Mouse (Mus musculus): ENCODE measurements at regions not wholly inside any gene's neighbourhood (a gene's known extent, or its start where the extent isn't known, plus 50 kb on each side); places are given as distances from the start of the nearest gene placed in this dataset.

DNA sequence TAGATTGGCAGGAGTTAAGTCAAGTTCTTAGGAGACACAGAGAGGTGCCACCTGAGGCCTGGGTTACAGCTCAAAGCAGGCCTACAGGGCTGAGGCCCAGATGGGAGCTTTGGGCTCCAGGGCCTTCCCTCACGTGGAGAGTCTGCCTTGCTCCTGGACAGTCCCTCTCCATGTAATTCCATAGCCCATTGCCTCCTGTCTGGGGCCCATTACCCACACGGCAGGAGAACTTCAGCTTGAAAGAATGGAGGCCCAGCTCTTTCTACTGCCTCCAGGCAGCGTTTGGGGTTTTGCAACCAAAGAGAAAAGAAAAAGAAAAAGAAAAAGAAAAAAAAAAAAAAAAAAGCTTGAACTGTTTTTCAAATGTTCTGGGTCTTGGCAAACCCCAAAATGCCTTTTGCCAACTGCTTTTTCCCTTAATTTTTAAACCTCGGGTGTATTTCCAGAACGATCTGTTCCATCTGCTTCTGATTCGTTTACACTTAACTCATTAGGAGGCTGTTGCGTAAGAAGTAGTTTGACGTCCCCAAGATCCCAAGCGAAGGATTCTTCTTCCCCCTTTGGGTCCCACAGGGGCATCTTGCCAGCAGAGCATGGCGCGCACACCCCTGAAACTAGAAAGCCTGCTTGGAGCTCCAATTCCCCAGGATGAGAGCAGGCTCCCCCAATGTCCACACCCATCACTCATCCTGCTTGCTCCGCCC is 165.4 kb upstream of the Zfp703 start:
- H3K27ac ChIP-seq = no peak overlapping the region
- no peaks in the 10 kb centered on the region for H3K36me3 ChIP-seq
- no peak overlapping the region for H3K9ac ChIP-seq
- no peak overlapping the region for H3K4me2 ChIP-seq (replicated peaks)
- 62% methylated on average over 12 of the region's 12 CpGs for WGBS
- H3K9me3 ChIP-seq = no peaks in the 10 kb centered on the region
- H3K27me3 ChIP-seq = 0 out of 2 replicates have a peak, but pooled peaks cover 13% of the 10 kb centered on the region
- peaks cover 28% of the 10 kb centered on the region for H3K4me1 ChIP-seq
- no peak for ATAC-seq (ENCODE audit: insufficient number of reproducible peaks, insufficient read depth, low FRiP score, low TSS enrichment)
- no peak overlapping the region for H3K4me3 ChIP-seq

DNA sequence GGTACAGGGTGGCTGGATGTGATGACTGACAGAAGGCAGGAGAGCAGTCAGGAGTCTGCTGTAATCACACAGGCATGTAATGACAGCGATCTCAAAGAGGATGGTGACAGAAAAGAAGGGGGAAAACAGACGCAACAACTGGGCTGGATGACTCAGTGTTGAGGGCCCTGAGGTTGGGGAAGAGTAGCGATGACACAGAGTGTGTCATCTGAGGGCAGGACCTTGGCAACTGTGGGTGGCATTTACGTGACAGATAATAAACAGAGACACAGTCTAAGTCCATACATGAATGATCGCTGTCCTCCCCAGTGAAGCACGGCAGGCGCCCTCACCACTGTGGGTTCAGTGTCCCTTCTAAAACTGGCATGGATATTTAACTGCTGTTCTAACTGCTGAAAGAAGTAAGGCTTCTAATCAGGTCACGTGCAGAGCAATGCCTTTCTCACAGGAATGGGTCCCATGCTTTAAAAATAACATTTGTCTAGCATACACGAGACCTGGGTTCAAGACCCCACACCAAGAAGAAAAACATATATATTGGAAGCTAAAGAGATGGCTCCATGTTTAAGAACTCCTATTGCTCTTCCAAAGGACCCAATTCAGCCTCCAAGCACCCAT is 163.8 kb upstream of the Zfp703 start:
- WGBS = 84% methylated on average over 9 of the region's 9 CpGs
- Histone ChIP-seq H3K27me3 (peaks cover 28% of the 10 kb centered on the region; the same call in 1 of the 2 replicates), H3K4me3 (no peak overlapping the region), H3K4me1 (peaks cover 13% of the 10 kb centered on the region), H3K9ac (no peak overlapping the region), H3K36me3 (no peaks in the 10 kb centered on the region), H3K4me2 (replicated peaks) (no peak overlapping the region), H3K27ac (no peak overlapping the region), H3K9me3 (no peaks in the 10 kb centered on the region)
- ATAC-seq (ENCODE audit: insufficient number of reproducible peaks, insufficient read depth, low FRiP score, low TSS enrichment) = no peak

DNA sequence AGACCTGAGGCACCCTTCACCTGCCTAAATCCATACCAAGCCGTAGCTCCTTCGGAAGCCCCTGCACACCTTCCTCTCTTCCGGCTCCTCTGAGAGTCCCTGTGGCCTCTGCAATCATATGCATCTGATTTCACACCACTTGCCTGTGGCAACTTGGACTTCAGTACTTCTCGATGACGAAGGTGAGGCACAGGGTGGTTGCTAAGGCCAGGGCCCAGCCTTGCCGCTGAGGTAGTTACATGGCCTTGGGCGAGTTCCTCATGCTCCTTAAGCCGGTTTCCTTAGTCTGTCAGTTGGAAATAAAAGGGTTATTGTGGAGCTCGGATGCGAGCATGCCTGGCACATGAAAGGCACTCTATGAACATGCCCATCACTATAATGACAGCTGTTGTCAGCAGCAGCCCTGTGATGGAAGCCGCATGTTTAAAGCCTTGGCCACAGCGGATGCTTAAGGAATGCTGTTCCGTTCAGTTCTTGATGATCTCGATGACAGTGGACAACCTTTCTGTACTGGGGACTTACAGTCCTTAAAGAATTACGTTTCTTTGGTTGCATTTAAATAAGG is 162.0 kb upstream of the Zfp703 start:
- no peaks in the 10 kb centered on the region for H3K36me3 ChIP-seq
- no peak for ATAC-seq (ENCODE audit: insufficient number of reproducible peaks, insufficient read depth, low FRiP score, low TSS enrichment)
- no peak overlapping the region for H3K9ac ChIP-seq
- H3K4me2 ChIP-seq (replicated peaks) = no peak overlapping the region
- H3K9me3 ChIP-seq = no peaks in the 10 kb centered on the region
- WGBS = 39% methylated on average over 15 of the region's 15 CpGs
- peaks cover 28% of the 10 kb centered on the region; the same call in 1 of the 2 replicates for H3K27me3 ChIP-seq
- H3K4me3 ChIP-seq = no peak overlapping the region
- no peak overlapping the region for H3K27ac ChIP-seq
- H3K4me1 ChIP-seq = peaks cover 3% of the 10 kb centered on the region; the same call in 1 of the 2 replicates

DNA sequence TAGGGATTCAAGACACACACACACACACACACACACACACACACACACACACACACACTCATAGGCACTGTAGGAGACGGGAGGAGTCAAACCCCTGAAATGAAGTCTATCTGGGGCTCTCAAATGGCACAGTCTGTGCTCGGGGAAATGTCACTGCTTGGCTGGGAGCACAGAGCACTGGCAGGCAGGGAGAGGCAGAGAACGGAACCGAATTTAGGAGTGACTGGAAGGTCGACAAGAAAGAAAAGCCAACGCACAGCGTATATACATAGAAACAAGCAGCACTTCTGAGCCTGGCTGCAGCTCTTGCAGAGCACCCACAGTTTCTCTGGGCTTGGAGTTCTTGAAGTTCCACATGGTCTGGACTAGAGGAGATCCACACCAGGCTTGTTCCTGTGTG is 160.1 kb upstream of the Zfp703 start:
- H3K4me1 ChIP-seq = no peaks in the 10 kb centered on the region
- WGBS = 68% methylated on average over 7 of the region's 7 CpGs
- H3K9me3 ChIP-seq = no peaks in the 10 kb centered on the region

DNA sequence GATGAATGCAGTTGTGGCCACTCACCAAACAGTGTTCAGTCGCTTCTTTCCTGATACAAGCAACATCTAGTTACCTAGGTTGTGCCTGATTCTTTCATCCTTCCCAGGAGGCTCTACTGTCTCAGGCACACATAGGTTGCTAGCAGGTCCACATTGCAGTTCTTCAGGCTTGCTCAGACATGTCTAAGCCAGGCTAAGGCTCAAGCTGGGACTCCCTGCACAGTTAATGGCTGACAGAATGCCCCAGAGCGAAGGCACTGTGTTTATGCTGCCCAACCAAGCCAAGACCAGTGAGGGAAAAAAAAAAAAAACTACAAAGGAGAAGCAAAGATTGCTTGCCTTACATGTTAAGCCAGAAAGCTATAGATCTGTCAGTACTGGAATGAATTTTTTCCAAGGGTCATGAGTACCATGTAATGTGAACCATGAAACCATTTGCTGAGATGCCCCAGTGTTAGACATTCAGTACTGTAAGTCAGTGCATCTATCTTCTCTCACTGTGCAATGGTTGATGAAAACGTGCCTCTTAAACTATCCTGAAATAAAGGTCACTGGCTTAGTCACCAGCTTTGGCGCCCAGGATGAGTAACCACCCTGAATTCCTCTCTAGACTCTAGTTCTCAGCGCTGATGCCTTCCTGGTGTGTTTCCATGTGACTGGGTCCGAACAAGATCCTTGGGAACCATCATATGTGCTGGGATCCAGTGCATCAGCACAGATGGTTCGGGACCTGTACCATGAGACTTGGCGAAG is 152.8 kb upstream of the Zfp703 start:
- H3K9me3 ChIP-seq = no peaks in the 10 kb centered on the region
- H3K27ac ChIP-seq = no peak overlapping the region
- 0 out of 2 replicates have a peak, but pooled peaks cover 13% of the 10 kb centered on the region for H3K27me3 ChIP-seq
- no peaks in the 10 kb centered on the region for H3K36me3 ChIP-seq
- WGBS = 78% methylated on average over 8 of the region's 8 CpGs
- ATAC-seq (ENCODE audit: insufficient number of reproducible peaks, insufficient read depth, low FRiP score, low TSS enrichment) = no peak
- no peak overlapping the region for H3K4me2 ChIP-seq (replicated peaks)
- H3K9ac ChIP-seq = no peak overlapping the region
- H3K4me1 ChIP-seq = peaks cover 17% of the 10 kb centered on the region
- no peak overlapping the region for H3K4me3 ChIP-seq

More for the DNA sequence above, 160.1 kb upstream of the Zfp703 start:
- peaks cover 20% of the 10 kb centered on the region; the same call in 1 of the 2 replicates for H3K27me3 ChIP-seq
- no peak overlapping the region for H3K9ac ChIP-seq
- H3K36me3 ChIP-seq = no peaks in the 10 kb centered on the region
- no peak overlapping the region for H3K27ac ChIP-seq
- H3K4me3 ChIP-seq = no peak overlapping the region
- no peak for ATAC-seq (ENCODE audit: insufficient number of reproducible peaks, insufficient read depth, low FRiP score, low TSS enrichment)
- H3K4me2 ChIP-seq (replicated peaks) = no peak overlapping the region

DNA sequence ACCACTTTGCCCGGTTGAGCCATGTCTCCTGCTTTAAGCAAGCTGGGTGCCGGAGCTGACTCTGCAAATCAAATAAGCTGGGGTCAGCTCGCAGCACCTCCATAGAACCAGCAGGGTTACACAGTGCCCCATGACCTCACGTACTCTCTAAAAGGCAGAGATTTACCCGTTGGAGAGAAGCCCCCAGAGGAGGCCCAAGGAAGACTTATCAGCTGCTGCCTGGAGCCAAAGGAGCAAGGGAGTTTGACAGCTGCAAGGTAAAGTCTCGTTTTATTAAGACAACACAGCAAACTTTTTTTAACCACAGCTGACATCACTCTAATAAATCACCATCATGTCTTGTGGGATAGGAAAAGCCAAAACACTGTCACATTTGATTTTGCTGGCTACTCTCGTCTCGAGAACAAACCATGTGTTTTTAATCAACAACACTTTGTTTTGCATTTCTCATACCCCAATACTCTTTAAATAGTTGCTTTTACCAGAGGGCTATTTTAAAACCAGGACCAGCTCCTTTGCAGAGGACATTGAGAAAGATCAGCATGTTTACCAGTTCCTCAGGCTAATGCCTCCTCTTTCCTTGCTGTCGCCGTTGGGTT is 148.7 kb upstream of the Zfp703 start:
- Histone ChIP-seq H3K27me3 (peaks cover 16% of the 10 kb centered on the region; the same call in 1 of the 2 replicates), H3K4me2 (replicated peaks) (peak overlapping the region; percentile 24; the same call in 1 of the 2 replicates), H3K4me1 (peaks cover 43% of the 10 kb centered on the region), H3K4me3 (no peak overlapping the region), H3K9me3 (no peaks in the 10 kb centered on the region), H3K36me3 (no peaks in the 10 kb centered on the region), H3K27ac (peak overlapping the region; percentile 74), H3K9ac (no peak overlapping the region)
- ATAC-seq (ENCODE audit: insufficient number of reproducible peaks, insufficient read depth, low FRiP score, low TSS enrichment) = 0 out of 2 replicates have a peak, but pooled peaks have one; percentile 30
- WGBS = 16% methylated on average over 10 of the region's 10 CpGs

DNA sequence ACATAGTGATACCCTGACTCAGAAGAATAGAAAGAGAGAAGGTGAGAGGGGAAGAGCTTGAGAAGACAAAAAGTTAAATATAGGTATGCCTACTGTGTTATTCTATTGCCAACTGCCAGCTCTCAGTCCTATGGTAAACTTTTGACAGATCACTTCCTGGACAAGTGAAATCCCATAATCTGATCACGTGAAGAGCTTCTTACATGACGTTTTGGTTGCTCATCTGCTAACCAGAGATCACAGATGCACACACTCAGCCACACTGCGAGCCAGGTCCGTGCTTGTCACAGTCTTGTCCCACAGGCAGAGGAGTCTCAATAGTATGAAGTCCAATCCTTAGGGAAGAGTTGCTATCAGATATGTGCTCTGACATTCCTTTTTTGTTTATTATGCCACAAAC is 147.8 kb upstream of the Zfp703 start:
- no peaks in the 10 kb centered on the region for H3K36me3 ChIP-seq
- no peak overlapping the region for H3K9ac ChIP-seq
- no peaks in the 10 kb centered on the region for H3K9me3 ChIP-seq
- H3K27ac ChIP-seq = peak overlapping the region; percentile 74; the same call in 1 of the 2 replicates
- no peak overlapping the region for H3K4me2 ChIP-seq (replicated peaks)
- H3K27me3 ChIP-seq = peaks cover 16% of the 10 kb centered on the region; the same call in 1 of the 2 replicates
- ATAC-seq (ENCODE audit: insufficient number of reproducible peaks, insufficient read depth, low FRiP score, low TSS enrichment) = no peak
- peaks cover 51% of the 10 kb centered on the region for H3K4me1 ChIP-seq
- no peak overlapping the region for H3K4me3 ChIP-seq
- 78% methylated on average over 4 of the region's 4 CpGs for WGBS

DNA sequence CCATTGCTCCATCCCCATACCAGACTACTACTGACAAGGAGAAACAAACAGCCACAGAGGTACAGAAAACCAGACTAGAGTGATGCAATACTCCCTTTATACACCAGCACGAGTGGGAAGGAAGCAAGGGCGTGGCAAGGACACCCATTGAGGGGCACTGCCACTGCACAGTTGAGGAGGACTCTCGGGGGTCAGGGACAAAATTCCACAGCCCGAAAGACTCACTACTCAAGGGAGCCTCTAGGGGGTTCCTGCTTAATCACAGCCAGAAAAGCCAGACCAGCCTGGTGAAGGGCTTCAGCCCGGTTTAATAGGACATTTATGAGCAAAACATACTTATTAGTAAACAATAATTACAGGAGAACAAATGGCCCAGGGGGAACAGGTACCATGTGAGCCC is 146.0 kb upstream of the Zfp703 start:
- Histone ChIP-seq H3K4me2 (replicated peaks) (no peak overlapping the region), H3K27me3 (peaks cover 8% of the 10 kb centered on the region; the same call in 1 of the 2 replicates), H3K27ac (no peak overlapping the region), H3K4me1 (peaks cover 64% of the 10 kb centered on the region), H3K9me3 (no peaks in the 10 kb centered on the region), H3K4me3 (no peak overlapping the region), H3K9ac (no peak overlapping the region), H3K36me3 (no peaks in the 10 kb centered on the region)
- WGBS = 24% methylated on average over 5 of the region's 5 CpGs
- no peak for ATAC-seq (ENCODE audit: insufficient number of reproducible peaks, insufficient read depth, low FRiP score, low TSS enrichment)

DNA sequence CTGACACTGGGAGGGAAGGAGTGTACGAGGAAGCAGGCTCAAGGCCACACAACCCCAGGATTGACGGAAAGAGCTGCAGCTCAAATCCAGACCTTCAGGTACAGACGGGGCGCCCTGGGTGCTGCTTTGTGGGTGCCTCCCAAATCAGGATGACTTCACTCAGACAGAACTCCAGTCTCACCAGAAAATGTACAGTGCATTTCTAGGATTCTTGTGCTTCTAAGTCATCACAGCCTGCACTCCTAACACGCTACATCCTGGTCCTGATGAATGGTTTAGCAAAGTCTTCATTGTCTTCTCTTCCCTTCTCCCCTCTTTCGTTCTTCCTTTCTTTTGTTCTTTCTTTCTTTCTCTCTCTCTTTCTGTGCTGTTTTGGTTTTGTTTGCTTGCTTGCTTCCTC is 145.3 kb upstream of the Zfp703 start:
- no peak overlapping the region for H3K4me2 ChIP-seq (replicated peaks)
- ATAC-seq (ENCODE audit: insufficient number of reproducible peaks, insufficient read depth, low FRiP score, low TSS enrichment) = no peak
- H3K9me3 ChIP-seq = no peaks in the 10 kb centered on the region
- H3K27ac ChIP-seq = no peak overlapping the region
- no peak overlapping the region for H3K9ac ChIP-seq
- no peaks in the 10 kb centered on the region for H3K36me3 ChIP-seq
- peaks cover 64% of the 10 kb centered on the region for H3K4me1 ChIP-seq
- no peak overlapping the region for H3K4me3 ChIP-seq
- peaks cover 8% of the 10 kb centered on the region; the same call in 1 of the 2 replicates for H3K27me3 ChIP-seq
- 63% methylated on average over 6 of the region's 6 CpGs for WGBS

DNA sequence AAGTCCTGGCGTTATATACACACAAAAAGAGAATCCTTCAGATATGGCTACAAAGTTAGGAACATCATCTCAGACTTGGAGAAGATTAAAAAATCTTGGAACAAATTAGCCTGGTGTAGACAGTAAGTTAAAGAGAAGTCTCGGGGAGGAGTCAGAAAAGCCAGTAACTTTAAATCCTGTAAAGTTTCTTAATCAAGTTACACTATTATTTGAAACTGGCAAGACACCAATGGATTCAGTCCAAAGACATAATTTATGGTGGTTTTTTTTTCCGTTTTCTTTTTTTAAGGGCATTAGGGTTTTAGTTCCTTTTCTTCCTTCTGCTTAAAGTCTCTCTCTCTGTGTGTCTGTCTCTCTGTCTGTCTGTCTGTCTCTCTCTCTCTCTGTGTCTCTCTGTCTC is 144.6 kb upstream of the Zfp703 start:
- Histone ChIP-seq H3K9me3 (no peaks in the 10 kb centered on the region), H3K4me1 (peaks cover 64% of the 10 kb centered on the region), H3K9ac (no peak overlapping the region), H3K27me3 (peaks cover 8% of the 10 kb centered on the region; the same call in 1 of the 2 replicates), H3K36me3 (no peaks in the 10 kb centered on the region), H3K27ac (0 out of 2 replicates have a peak overlapping the region, but pooled peaks have one; percentile 36), H3K4me3 (no peak overlapping the region), H3K4me2 (replicated peaks) (no peak overlapping the region)
- 71% methylated on average over 3 of the region's 3 CpGs for WGBS
- ATAC-seq (ENCODE audit: insufficient number of reproducible peaks, insufficient read depth, low FRiP score, low TSS enrichment) = no peak

DNA sequence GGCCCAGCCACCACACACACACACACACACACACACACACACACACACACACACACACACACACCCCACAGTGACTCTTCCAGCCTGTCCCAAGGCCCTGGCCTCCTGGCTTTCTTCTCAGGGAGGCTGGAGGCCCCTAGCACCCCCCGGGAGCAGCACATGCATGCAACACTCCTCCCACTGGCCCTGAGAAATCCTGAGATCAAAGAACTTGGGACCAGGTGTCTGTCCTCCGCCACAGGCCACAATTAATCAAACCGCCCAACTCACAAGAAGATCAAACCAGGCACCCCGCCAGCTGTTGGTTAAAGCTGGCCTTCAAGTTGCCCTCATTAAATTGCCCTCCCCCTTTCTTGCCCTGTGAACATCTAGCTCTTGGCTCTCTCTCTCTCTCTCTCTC is 143.8 kb upstream of the Zfp703 start:
- 13% methylated on average over 4 of the region's 4 CpGs for WGBS
- Histone ChIP-seq H3K27me3 (peaks cover 8% of the 10 kb centered on the region; the same call in 1 of the 2 replicates), H3K4me1 (peaks cover 56% of the 10 kb centered on the region), H3K4me2 (replicated peaks) (no peak overlapping the region), H3K36me3 (no peaks in the 10 kb centered on the region), H3K4me3 (no peak overlapping the region), H3K27ac (peak overlapping the region; percentile 36; the same call in 1 of the 2 replicates), H3K9ac (no peak overlapping the region), H3K9me3 (no peaks in the 10 kb centered on the region)
- ATAC-seq (ENCODE audit: insufficient number of reproducible peaks, insufficient read depth, low FRiP score, low TSS enrichment) = peak; percentile 52; the same call in 1 of the 2 replicates

All from embryonic facial prominence, embryonic 12.5 days (tissue).